Mouse (Mus musculus) kidney, adult 2 months (tissue): ENCODE results near the gene Zscan4b. TPM values are rescaled to one million over a fixed set of nuclear protein-coding genes. Genes with fewer than 3 reads are reported as not detected.
"Not testable (repeated sequence)": the region's sequence is repeated elsewhere in the genome, so short reads cannot be mapped to it uniquely, and the experiment has no call there.

Experiments
- DNase-seq: peaks from one replicate; pipeline ENCODE4 v3.0.0; 2021
- H3K27ac ChIP-seq: fragments of 200-500 bp; 2 replicates; pipeline ENCODE4 v1.5.1; 2012; ENCODE audit warnings: low read depth, low read length, control low read depth, inconsistent platforms; ENCODE audit not compliant: insufficient read depth
- H3K27me3 ChIP-seq: fragments of 200-500 bp; replicated peaks from 2 replicates; pipeline ENCODE4 v1.6.1; 2012; ENCODE audit warnings: mild to moderate bottlenecking, moderate library complexity, low read length, inconsistent platforms; ENCODE audit not compliant: control insufficient read depth, insufficient read depth
- H3K36me3 ChIP-seq: fragments of 200-500 bp; 2 replicates; pipeline ENCODE4 v1.6.1; 2012; ENCODE audit warnings: mild to moderate bottlenecking, moderate library complexity, low read length, inconsistent platforms; ENCODE audit not compliant: control insufficient read depth, insufficient read depth
- H3K4me1 ChIP-seq: fragments of 200-500 bp; 2 replicates; pipeline ENCODE4 v1.6.1; 2011; ENCODE audit warnings: low read length; ENCODE audit not compliant: control insufficient read depth, insufficient read depth
- H3K4me3 ChIP-seq: fragments of 200-500 bp; 2 replicates; pipeline ENCODE4 v1.5.1; 2011; ENCODE audit warnings: mild to moderate bottlenecking, low read depth, low read length, control low read depth; ENCODE audit not compliant: insufficient read depth
- WGBS: fragments of 180-500 bp; shearing (Covaris S2); methylation state at CpG from one replicate; pipeline ENCODE4 v1.1.7; 2018; 5-methylcytosine and 5-hydroxymethylcytosine counted together
- polyA plus RNA-seq: library from polyadenylated mRNA; depleted of rRNA; stranded (reverse); fragments of >200 nt; gene quantifications from 2 replicates; pipeline ENCODE4 v1.2.3, GENCODE M21; 2012; rRNA removed

The Zscan4b gene
- polyA plus RNA-seq = not detected in 2 replicates

- 92% methylated on average over 1 of the region's 1 CpGs for WGBS
- H3K36me3 ChIP-seq, H3K27ac ChIP-seq, H3K4me3 ChIP-seq, H3K4me1 ChIP-seq, DNase-seq, H3K27me3 ChIP-seq: not testable (repeated sequence)
Measured at GRCm38 (mm10) chr7:10904950-10905349, at the start of gene Zscan4b. Gene Zscan4b (minus strand): TSS chr7:10905050.

Other genes with a start within 250 kb of the Zscan4b start
- gene Nlrp4b, start 217.3 kb downstream of the Zscan4b start, polyA plus RNA-seq = not detected in 2 replicates
- not detected in 2 replicates for gene Vmn1r71, start 150.7 kb downstream of the Zscan4b start, polyA plus RNA-seq
- not detected in 2 replicates for gene Zscan4c, start 100.7 kb upstream of the Zscan4b start, polyA plus RNA-seq
- gene Zscan4-ps1, start 164.6 kb upstream of the Zscan4b start, polyA plus RNA-seq = not detected in 2 replicates